Mouse (Mus musculus): ENCODE measurements at regions not wholly inside any gene's neighbourhood (a gene's known extent, or its start where the extent isn't known, plus 50 kb on each side); places are given as distances from the start of the nearest gene placed in this dataset.

DNA sequence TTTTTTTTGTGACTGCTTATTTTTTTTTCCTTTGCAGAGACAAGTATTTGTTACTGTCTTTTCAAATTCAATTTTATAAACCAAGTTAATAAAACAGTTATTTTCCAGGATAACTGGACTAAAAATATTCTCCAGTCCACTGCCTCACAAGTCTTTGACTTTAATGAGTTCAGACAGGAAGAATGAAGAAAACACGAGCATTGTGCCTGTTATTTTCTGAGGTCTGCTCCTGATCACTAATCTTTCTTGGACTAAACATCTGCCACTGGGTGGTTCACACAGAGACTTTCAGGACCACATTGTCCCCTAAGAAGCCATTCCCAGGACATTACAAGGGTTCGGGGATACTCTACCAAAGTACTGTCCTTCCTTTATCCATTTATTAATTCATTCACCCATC lies 167.9 kb upstream of the Stac start:
- Histone ChIP-seq H3K27me3 (ENCODE audit: control insufficient read depth, insufficient read depth, low read length) (no peaks in the 10 kb centered on the region), H3K9me3 (ENCODE audit: control insufficient read depth, low read length) (no peaks in the 10 kb centered on the region), H3K4me1 (replicated peaks; ENCODE audit: control insufficient read depth, insufficient read depth, low read length) (no peaks in the 10 kb centered on the region), H3K4me2 (replicated peaks; ENCODE audit: low read depth, low read length) (no peak overlapping the region), H3K27ac (ENCODE audit: low read depth, low read length) (no peak overlapping the region), H3K4me3 (ENCODE audit: low read depth, low read length) (no peak overlapping the region), H3K9ac (ENCODE audit: low read depth, low read length) (no peak overlapping the region), H3K36me3 (ENCODE audit: control insufficient read depth, insufficient read depth, low read length) (no peaks in the 10 kb centered on the region)
- DNase-seq (ENCODE audit: low spot score) (no peak), ATAC-seq (ENCODE audit: low FRiP score) (no peak)
- 84% methylated on average over 2 of the region's 2 CpGs for WGBS

DNA sequence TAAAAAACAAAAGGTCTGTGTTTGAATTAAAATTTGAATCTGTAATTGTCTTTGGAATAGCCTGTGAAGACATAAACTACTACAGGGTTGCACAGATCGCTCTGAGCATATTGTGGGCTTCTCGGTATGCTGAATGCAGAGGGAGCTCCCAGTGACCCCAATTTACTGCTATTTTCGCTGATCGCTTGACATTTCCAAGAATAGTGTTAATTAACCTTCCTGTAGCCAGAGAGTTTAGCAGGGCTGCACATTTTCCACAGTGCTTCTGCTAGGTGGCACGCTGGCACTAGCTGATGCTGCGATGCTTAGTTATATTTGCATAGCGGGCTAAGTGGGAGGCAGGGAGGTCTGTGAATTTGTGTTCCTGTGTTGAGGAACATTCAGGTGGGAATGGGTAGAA lies 164.8 kb upstream of the Stac start:
- Histone ChIP-seq H3K9ac (ENCODE audit: low read depth, low read length) (no peak overlapping the region), H3K9me3 (ENCODE audit: control insufficient read depth, low read length) (no peaks in the 10 kb centered on the region), H3K27ac (ENCODE audit: low read depth, low read length) (no peak overlapping the region), H3K36me3 (ENCODE audit: control insufficient read depth, insufficient read depth, low read length) (no peaks in the 10 kb centered on the region), H3K4me2 (replicated peaks; ENCODE audit: low read depth, low read length) (no peak overlapping the region), H3K27me3 (ENCODE audit: control insufficient read depth, insufficient read depth, low read length) (no peaks in the 10 kb centered on the region), H3K4me3 (ENCODE audit: low read depth, low read length) (no peak overlapping the region), H3K4me1 (replicated peaks; ENCODE audit: control insufficient read depth, insufficient read depth, low read length) (no peaks in the 10 kb centered on the region)
- DNase-seq (ENCODE audit: low spot score) = no peak
- 91% methylated on average over 7 of the region's 7 CpGs for WGBS
- no peak for ATAC-seq (ENCODE audit: low FRiP score)

DNA sequence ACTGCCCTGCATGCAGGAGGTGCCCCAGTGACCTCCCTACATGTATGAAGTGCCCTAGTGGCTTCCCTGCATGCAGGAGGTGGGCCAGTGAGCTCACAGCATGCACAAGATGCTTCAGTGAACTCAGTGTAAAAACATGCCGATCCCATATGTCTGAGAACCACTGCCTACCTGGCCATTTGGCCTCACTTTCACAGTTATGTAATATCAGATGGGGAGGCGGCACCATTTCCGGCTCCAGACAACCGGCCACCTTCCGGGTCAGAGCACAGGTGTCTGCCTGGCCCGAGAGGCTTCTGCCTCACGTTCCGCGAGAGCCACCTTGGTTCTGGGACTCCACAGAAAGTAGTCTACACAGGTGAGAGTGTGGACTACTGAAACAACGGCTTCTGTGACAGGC lies 156.2 kb upstream of the Stac start:
- H3K27ac ChIP-seq (ENCODE audit: low read depth, low read length) = no peak overlapping the region
- H3K4me1 ChIP-seq (replicated peaks; ENCODE audit: control insufficient read depth, insufficient read depth, low read length) = no peaks in the 10 kb centered on the region
- H3K9me3 ChIP-seq (ENCODE audit: control insufficient read depth, low read length) = no peaks in the 10 kb centered on the region
- ATAC-seq (ENCODE audit: low FRiP score) (no peak), DNase-seq (ENCODE audit: low spot score) (no peak)
- H3K4me3 ChIP-seq (ENCODE audit: low read depth, low read length) = no peak overlapping the region
- no peak overlapping the region for H3K4me2 ChIP-seq (replicated peaks; ENCODE audit: low read depth, low read length)
- no peaks in the 10 kb centered on the region for H3K27me3 ChIP-seq (ENCODE audit: control insufficient read depth, insufficient read depth, low read length)
- no peak overlapping the region for H3K9ac ChIP-seq (ENCODE audit: low read depth, low read length)
- no peaks in the 10 kb centered on the region for H3K36me3 ChIP-seq (ENCODE audit: control insufficient read depth, insufficient read depth, low read length)
- WGBS = 87% methylated on average over 10 of the region's 10 CpGs

DNA sequence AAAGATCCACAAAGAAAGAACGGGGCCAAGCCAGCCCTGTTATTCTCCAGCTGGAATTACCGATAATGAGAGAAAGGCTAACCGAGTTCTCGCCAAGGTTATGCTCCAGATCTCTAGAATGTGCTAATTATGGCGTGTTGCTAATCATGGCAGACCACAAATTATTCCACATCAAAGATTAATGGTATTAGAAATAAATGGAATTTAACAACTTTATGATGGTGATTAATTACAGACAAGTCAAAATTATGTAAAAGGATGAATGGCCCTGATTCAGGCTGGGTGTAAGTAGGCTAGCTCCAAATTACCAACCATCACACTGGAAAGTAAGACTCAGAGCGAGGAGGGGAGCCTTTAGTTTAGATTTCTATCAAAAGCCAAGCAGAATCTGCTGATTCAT lies 151.0 kb upstream of the Stac start:
- Histone ChIP-seq H3K36me3 (ENCODE audit: control insufficient read depth, insufficient read depth, low read length) (no peaks in the 10 kb centered on the region), H3K4me3 (ENCODE audit: low read depth, low read length) (no peak overlapping the region), H3K4me1 (replicated peaks; ENCODE audit: control insufficient read depth, insufficient read depth, low read length) (no peaks in the 10 kb centered on the region), H3K9me3 (ENCODE audit: control insufficient read depth, low read length) (no peaks in the 10 kb centered on the region), H3K4me2 (replicated peaks; ENCODE audit: low read depth, low read length) (no peak overlapping the region), H3K27ac (ENCODE audit: low read depth, low read length) (no peak overlapping the region), H3K9ac (ENCODE audit: low read depth, low read length) (no peak overlapping the region), H3K27me3 (ENCODE audit: control insufficient read depth, insufficient read depth, low read length) (no peaks in the 10 kb centered on the region)
- DNase-seq (ENCODE audit: low spot score) (no peak), ATAC-seq (ENCODE audit: low FRiP score) (no peak)
- 91% methylated on average over 6 of the region's 6 CpGs for WGBS

DNA sequence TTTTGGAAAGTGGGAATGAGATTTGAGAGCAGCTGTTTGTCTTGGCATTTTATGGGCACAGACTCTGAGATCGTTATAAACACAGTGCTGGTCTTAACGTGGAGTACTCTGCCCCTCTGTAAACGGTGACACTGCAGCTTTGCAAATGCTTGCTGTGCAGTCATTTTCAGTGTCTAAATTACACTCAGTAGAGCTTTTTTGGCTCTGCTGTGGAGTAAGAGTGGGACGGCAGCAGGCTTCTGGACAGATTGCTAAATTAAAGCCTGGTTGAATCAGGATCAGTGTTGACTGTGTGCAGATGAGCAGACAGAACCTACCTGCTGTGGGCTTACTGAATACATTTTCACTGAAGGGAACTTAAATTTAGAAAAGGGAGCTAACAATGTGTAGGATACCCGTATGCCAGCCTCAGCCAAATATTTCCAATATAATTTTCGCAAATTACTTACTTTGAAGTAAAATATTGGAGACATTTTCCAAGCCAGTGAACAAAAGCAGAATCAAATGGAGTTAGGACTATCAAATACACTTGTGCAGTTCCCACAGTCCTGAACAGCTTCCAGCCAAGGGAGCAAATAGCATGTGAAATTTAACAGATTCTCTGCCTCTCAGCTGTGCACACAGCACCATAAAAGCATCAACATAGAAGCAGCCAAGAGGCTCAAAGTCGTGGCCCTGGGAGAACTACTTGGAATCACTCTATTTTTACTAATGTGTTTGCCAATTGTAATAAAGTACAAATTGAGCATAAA lies 148.1 kb upstream of the Stac start:
- ATAC-seq (ENCODE audit: low FRiP score) (no peak), DNase-seq (ENCODE audit: low spot score) (no peak)
- 80% methylated on average over 7 of the region's 7 CpGs for WGBS
- Histone ChIP-seq H3K9ac (ENCODE audit: low read depth, low read length) (no peak overlapping the region), H3K4me1 (replicated peaks; ENCODE audit: control insufficient read depth, insufficient read depth, low read length) (no peaks in the 10 kb centered on the region), H3K27ac (ENCODE audit: low read depth, low read length) (no peak overlapping the region), H3K36me3 (ENCODE audit: control insufficient read depth, insufficient read depth, low read length) (no peaks in the 10 kb centered on the region), H3K9me3 (ENCODE audit: control insufficient read depth, low read length) (no peaks in the 10 kb centered on the region), H3K4me2 (replicated peaks; ENCODE audit: low read depth, low read length) (no peak overlapping the region), H3K27me3 (ENCODE audit: control insufficient read depth, insufficient read depth, low read length) (no peaks in the 10 kb centered on the region), H3K4me3 (ENCODE audit: low read depth, low read length) (no peak overlapping the region)

DNA sequence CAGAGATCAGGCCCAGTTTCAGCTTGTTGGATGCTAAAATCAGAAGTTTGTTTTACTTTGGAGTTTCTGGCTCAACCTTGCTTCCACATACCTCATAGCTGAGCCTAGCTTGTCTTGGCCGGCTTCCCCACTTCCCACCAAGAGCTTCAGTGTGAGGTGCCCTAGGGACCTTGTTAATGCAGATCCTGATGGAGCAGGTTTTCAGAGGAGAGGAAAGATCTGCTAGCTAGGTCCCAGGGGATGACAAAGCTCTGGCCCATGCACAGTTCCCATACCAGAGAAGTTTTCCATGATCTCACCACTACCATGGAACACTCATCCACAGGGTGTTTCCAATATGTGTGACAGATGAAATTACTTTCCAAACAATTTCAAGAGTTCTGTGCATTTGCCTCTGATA lies 131.9 kb upstream of the Stac start:
- H3K36me3 ChIP-seq (ENCODE audit: control insufficient read depth, insufficient read depth, low read length) = no peaks in the 10 kb centered on the region
- H3K4me1 ChIP-seq (replicated peaks; ENCODE audit: control insufficient read depth, insufficient read depth, low read length) = no peaks in the 10 kb centered on the region
- WGBS = 93% methylated on average over 1 of the region's 1 CpGs
- no peak overlapping the region for H3K4me3 ChIP-seq (ENCODE audit: low read depth, low read length)
- H3K9me3 ChIP-seq (ENCODE audit: control insufficient read depth, low read length) = no peaks in the 10 kb centered on the region
- H3K4me2 ChIP-seq (replicated peaks; ENCODE audit: low read depth, low read length) = no peak overlapping the region
- H3K9ac ChIP-seq (ENCODE audit: low read depth, low read length) = no peak overlapping the region
- no peak overlapping the region for H3K27ac ChIP-seq (ENCODE audit: low read depth, low read length)
- H3K27me3 ChIP-seq (ENCODE audit: control insufficient read depth, insufficient read depth, low read length) = no peaks in the 10 kb centered on the region
- ATAC-seq (ENCODE audit: low FRiP score) (no peak), DNase-seq (ENCODE audit: low spot score) (no peak)

DNA sequence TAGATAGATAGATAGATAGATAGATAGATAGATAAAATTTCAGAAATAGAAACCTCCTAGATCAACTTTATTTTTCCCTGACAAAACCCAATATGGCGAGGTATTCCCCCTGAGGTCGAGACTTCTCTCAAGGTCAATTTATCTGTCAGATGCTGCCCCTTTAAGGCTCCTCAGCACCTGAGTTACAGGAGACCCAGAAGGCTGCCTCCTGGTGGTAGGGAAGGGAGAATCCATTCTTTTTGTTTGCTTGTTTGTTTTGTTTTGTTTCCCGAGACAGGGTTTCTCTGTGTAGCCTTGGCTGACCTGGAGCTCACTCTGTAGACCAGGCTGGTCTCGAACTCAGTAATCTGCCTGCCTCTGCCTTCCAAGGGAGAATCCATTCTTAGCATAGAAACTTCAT lies 127.3 kb upstream of the Stac start:
- no peaks in the 10 kb centered on the region for H3K27me3 ChIP-seq (ENCODE audit: control insufficient read depth, insufficient read depth, low read length)
- no peaks in the 10 kb centered on the region for H3K4me1 ChIP-seq (replicated peaks; ENCODE audit: control insufficient read depth, insufficient read depth, low read length)
- no peak overlapping the region for H3K9ac ChIP-seq (ENCODE audit: low read depth, low read length)
- no peak for DNase-seq (ENCODE audit: low spot score)
- ATAC-seq (ENCODE audit: low FRiP score) = no peak
- no peak overlapping the region for H3K27ac ChIP-seq (ENCODE audit: low read depth, low read length)
- H3K9me3 ChIP-seq (ENCODE audit: control insufficient read depth, low read length) = no peaks in the 10 kb centered on the region
- WGBS = 73% methylated on average over 4 of the region's 4 CpGs
- H3K4me3 ChIP-seq (ENCODE audit: low read depth, low read length) = no peak overlapping the region
- H3K4me2 ChIP-seq (replicated peaks; ENCODE audit: low read depth, low read length) = no peak overlapping the region
- H3K36me3 ChIP-seq (ENCODE audit: control insufficient read depth, insufficient read depth, low read length) = no peaks in the 10 kb centered on the region

DNA sequence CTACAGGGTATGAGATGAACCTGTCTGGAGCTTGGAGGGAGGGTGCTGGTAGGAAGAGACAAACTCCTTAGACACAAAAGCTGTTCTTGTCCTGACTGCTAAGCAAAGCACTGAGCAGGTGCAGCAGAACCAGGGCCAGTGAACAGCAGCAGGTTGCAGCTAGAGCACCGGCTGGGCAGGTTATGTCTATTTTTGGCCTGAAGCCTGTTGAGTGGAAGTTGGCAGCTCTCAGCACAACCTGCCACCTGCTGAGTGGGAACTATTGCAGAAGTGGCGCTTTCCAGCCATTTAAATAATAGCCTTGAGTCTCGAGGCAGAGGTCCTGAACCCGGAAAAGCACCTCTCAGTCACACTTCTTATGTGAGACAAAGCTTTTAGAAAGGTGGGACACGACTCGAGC lies 114.8 kb upstream of the Stac start:
- ATAC-seq (ENCODE audit: low FRiP score) (no peak), DNase-seq (ENCODE audit: low spot score) (no peak)
- H3K27ac ChIP-seq (ENCODE audit: low read depth, low read length) = no peak overlapping the region
- H3K27me3 ChIP-seq (ENCODE audit: control insufficient read depth, insufficient read depth, low read length) = no peaks in the 10 kb centered on the region
- WGBS = 83% methylated on average over 6 of the region's 6 CpGs
- H3K4me3 ChIP-seq (ENCODE audit: low read depth, low read length) = no peak overlapping the region
- no peak overlapping the region for H3K9ac ChIP-seq (ENCODE audit: low read depth, low read length)
- no peaks in the 10 kb centered on the region for H3K4me1 ChIP-seq (replicated peaks; ENCODE audit: control insufficient read depth, insufficient read depth, low read length)
- H3K4me2 ChIP-seq (replicated peaks; ENCODE audit: low read depth, low read length) = no peak overlapping the region
- H3K36me3 ChIP-seq (ENCODE audit: control insufficient read depth, insufficient read depth, low read length) = no peaks in the 10 kb centered on the region
- no peaks in the 10 kb centered on the region for H3K9me3 ChIP-seq (ENCODE audit: control insufficient read depth, low read length)

DNA sequence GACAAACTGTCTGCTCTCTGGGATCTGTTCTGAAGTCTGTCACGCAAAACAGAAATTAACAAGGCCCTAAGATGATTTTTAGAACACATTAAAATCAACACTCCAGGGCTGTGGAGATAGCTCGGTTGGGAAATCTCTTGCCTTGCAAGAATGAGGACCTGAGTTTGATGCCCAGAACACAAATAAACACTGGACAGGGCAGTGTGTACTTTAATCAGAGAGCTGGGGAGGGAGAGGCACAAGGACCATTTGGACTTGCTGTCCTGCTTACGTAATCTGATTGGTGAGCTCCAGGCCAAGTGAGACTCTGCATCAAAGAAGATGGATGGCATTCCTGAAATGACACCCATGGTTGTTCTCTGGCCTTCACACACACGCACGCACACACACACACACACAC lies 111.2 kb upstream of the Stac start:
- Histone ChIP-seq H3K9ac (ENCODE audit: low read depth, low read length) (no peak overlapping the region), H3K27ac (ENCODE audit: low read depth, low read length) (no peak overlapping the region), H3K9me3 (ENCODE audit: control insufficient read depth, low read length) (no peaks in the 10 kb centered on the region), H3K4me3 (ENCODE audit: low read depth, low read length) (no peak overlapping the region), H3K4me1 (replicated peaks; ENCODE audit: control insufficient read depth, insufficient read depth, low read length) (no peaks in the 10 kb centered on the region), H3K36me3 (ENCODE audit: control insufficient read depth, insufficient read depth, low read length) (no peaks in the 10 kb centered on the region), H3K27me3 (ENCODE audit: control insufficient read depth, insufficient read depth, low read length) (no peaks in the 10 kb centered on the region), H3K4me2 (replicated peaks; ENCODE audit: low read depth, low read length) (no peak overlapping the region)
- ATAC-seq (ENCODE audit: low FRiP score) = no peak
- DNase-seq (ENCODE audit: low spot score) = no peak
- WGBS = 83% methylated on average over 5 of the region's 5 CpGs

All from hindbrain, embryonic 11.5 days (tissue).